Mouse (Mus musculus): ENCODE results near the gene Bnc2. TPM values are rescaled to one million over a fixed set of nuclear protein-coding genes. Genes with fewer than 3 reads are reported as not detected.

The Bnc2 gene
- 0.56 and 1.9 TPM in 2 replicates for polyA plus RNA-seq (2012; rRNA removed)

GRCm38 (mm10) chr4:84675171-84675973, at the start of gene Bnc2:
Gene Bnc2, minus strand, starts transcription at chr4:84675275.

Other genes starting within 250 kb of the Bnc2 start
- 0.13 and 0.41 TPM in 2 replicates for gene Cntln, start 209.0 kb upstream of the Bnc2 start, polyA plus RNA-seq (2012; rRNA removed)